Mouse (Mus musculus): Measurements from ENCODE around the gene Gm17720. TPM values are rescaled to one million over a fixed set of nuclear protein-coding genes. Genes with fewer than 3 reads are reported as not detected.
A peak's percentile ranks its signal among the peaks of the same experiment; 100 is the strongest.

The Gm17720 gene
- polyA plus RNA-seq, 2 experiments: not detected

GRCm38 (mm10) chr8:110134236-110134635 lies 31.7 kb upstream of the Gm17720 start:
- no peak for DNase-seq (ENCODE audit: low read depth in 3 of 3, low spot score in 3 of 3)
- Histone ChIP-seq H3K36me3 (replicated peaks; ENCODE audit: control insufficient read depth, insufficient read depth, low read depth) (no peaks in the 10 kb centered on the region), H3K4me3 (ENCODE audit: insufficient read depth in 1 of 2, low read depth in 2 of 2, low read length in 2 of 2) (no peak overlapping the region), H3K9me3 (ENCODE audit: control insufficient read depth, low read length) (no peaks in the 10 kb centered on the region), H3K4me2 (ENCODE audit: low read depth) (no peak overlapping the region), H3K9ac (replicated peaks) (no peak overlapping the region), H3K4me1 (replicated peaks; ENCODE audit: control insufficient read depth in 2 of 2, insufficient read depth in 2 of 2, low read length in 1 of 2) (no peaks in the 10 kb centered on the region), H3K27ac (no peak overlapping the region), H3K27me3 (ENCODE audit: control insufficient read depth, insufficient read depth, low read length) (no peaks in the 10 kb centered on the region)
- WGBS (ENCODE audit: insufficient replicate concordance): 75% methylated on average over 8 of the region's 8 CpGs
- TF ChIP-seq CTCF (IDR thresholded peaks at IDR 0.05; ENCODE audit: low read depth) (no peak), EP300 (IDR thresholded peaks at IDR 0.05; ENCODE audit: low read depth) (no peak)
- ATAC-seq (ENCODE audit: insufficient read depth): no peak

GRCm38 (mm10) chr8:110130537-110130936 lies 28.0 kb upstream of the Gm17720 start:
- Histone ChIP-seq H3K27me3 (ENCODE audit: control insufficient read depth, insufficient read depth, low read length) (no peaks in the 10 kb centered on the region), H3K4me2 (ENCODE audit: low read depth) (no peak overlapping the region), H3K9ac (replicated peaks) (no peak overlapping the region), H3K27ac (no peak overlapping the region), H3K4me3 (ENCODE audit: insufficient read depth in 1 of 2, low read depth in 2 of 2, low read length in 2 of 2) (no peak overlapping the region), H3K4me1 (replicated peaks; ENCODE audit: control insufficient read depth in 2 of 2, insufficient read depth in 2 of 2, low read length in 1 of 2) (no peaks in the 10 kb centered on the region), H3K36me3 (replicated peaks; ENCODE audit: control insufficient read depth, insufficient read depth, low read depth) (no peaks in the 10 kb centered on the region), H3K9me3 (ENCODE audit: control insufficient read depth, low read length) (no peaks in the 10 kb centered on the region)
- ATAC-seq (ENCODE audit: insufficient read depth): no peak
- TF ChIP-seq CTCF (IDR thresholded peaks at IDR 0.05; ENCODE audit: low read depth) (peak; percentile 81), EP300 (IDR thresholded peaks at IDR 0.05; ENCODE audit: low read depth) (no peak)
- 21% methylated on average over 13 of the region's 13 CpGs for WGBS (ENCODE audit: insufficient replicate concordance)
- DNase-seq (ENCODE audit: low read depth in 3 of 3, low spot score in 3 of 3): peak in 2 of 3 experiments; percentile 11 to 17

GRCm38 (mm10) chr8:110119715-110120114 lies 17.2 kb upstream of the Gm17720 start:
- Histone ChIP-seq H3K9ac (replicated peaks) (no peak overlapping the region), H3K9me3 (ENCODE audit: control insufficient read depth, low read length) (no peaks in the 10 kb centered on the region), H3K4me1 (replicated peaks; ENCODE audit: control insufficient read depth in 2 of 2, insufficient read depth in 2 of 2, low read length in 1 of 2) (no peaks in the 10 kb centered on the region), H3K4me3 (ENCODE audit: insufficient read depth in 1 of 2, low read depth in 2 of 2, low read length in 2 of 2) (no peak overlapping the region), H3K27me3 (ENCODE audit: control insufficient read depth, insufficient read depth, low read length) (no peaks in the 10 kb centered on the region), H3K36me3 (replicated peaks; ENCODE audit: control insufficient read depth, insufficient read depth, low read depth) (no peaks in the 10 kb centered on the region), H3K4me2 (ENCODE audit: low read depth) (no peak overlapping the region), H3K27ac (no peak overlapping the region)
- 37% methylated on average over 6 of the region's 6 CpGs for WGBS (ENCODE audit: insufficient replicate concordance)
- ATAC-seq (ENCODE audit: insufficient read depth) (no peak), DNase-seq (ENCODE audit: low read depth in 3 of 3, low spot score in 3 of 3) (no peak)
- TF ChIP-seq EP300 (IDR thresholded peaks at IDR 0.05; ENCODE audit: low read depth) (no peak), CTCF (IDR thresholded peaks at IDR 0.05; ENCODE audit: low read depth) (peak; percentile 43)

- Histone ChIP-seq H3K27ac (no peak overlapping the region), H3K4me2 (ENCODE audit: low read depth) (no peak overlapping the region), H3K36me3 (replicated peaks; ENCODE audit: control insufficient read depth, insufficient read depth, low read depth) (no peaks in the 10 kb centered on the region), H3K9ac (replicated peaks) (no peak overlapping the region), H3K27me3 (ENCODE audit: control insufficient read depth, insufficient read depth, low read length) (no peaks in the 10 kb centered on the region), H3K4me3 (ENCODE audit: insufficient read depth in 1 of 2, low read depth in 2 of 2, low read length in 2 of 2) (no peak overlapping the region), H3K4me1 (replicated peaks; ENCODE audit: control insufficient read depth in 2 of 2, insufficient read depth in 2 of 2, low read length in 1 of 2) (no peaks in the 10 kb centered on the region), H3K9me3 (ENCODE audit: control insufficient read depth, low read length) (no peaks in the 10 kb centered on the region)
- 71% methylated on average over 15 of the region's 15 CpGs for WGBS (ENCODE audit: insufficient replicate concordance)
- ATAC-seq (ENCODE audit: insufficient read depth) (no peak), DNase-seq (ENCODE audit: low read depth in 3 of 3, low spot score in 3 of 3) (no peak)
- TF ChIP-seq EP300 (IDR thresholded peaks at IDR 0.05; ENCODE audit: low read depth): no peak
- no peak for TF ChIP-seq CTCF (IDR thresholded peaks at IDR 0.05; ENCODE audit: low read depth)
Observed at GRCm38 (mm10) chr8:110101676-110102075, 877 bp downstream of the Gm17720 start.

GRCm38 (mm10) chr8:110100907-110101306 lies 1.6 kb downstream of the Gm17720 start, which contains the start of gene Gm21964:
Gene Gm21964 (plus strand): TSS chr8:110101207.
- Histone ChIP-seq H3K27ac (no peak within 1 kb of the TSS), H3K27me3 (ENCODE audit: control insufficient read depth, insufficient read depth, low read length) (no peaks in the 10 kb centered on the region), H3K9ac (replicated peaks) (no peak within 1 kb of the TSS), H3K4me2 (ENCODE audit: low read depth) (no peak within 1 kb of the TSS), H3K36me3 (replicated peaks; ENCODE audit: control insufficient read depth, insufficient read depth, low read depth) (no peaks in the 10 kb centered on the region), H3K4me1 (replicated peaks; ENCODE audit: control insufficient read depth in 2 of 2, insufficient read depth in 2 of 2, low read length in 1 of 2) (no peaks in the 10 kb centered on the region), H3K4me3 (ENCODE audit: insufficient read depth in 1 of 2, low read depth in 2 of 2, low read length in 2 of 2) (no peak within 1 kb of the TSS), H3K9me3 (ENCODE audit: control insufficient read depth, low read length) (no peaks in the 10 kb centered on the region)
- no peak for TF ChIP-seq CTCF (IDR thresholded peaks at IDR 0.05; ENCODE audit: low read depth)
- no peak for TF ChIP-seq EP300 (IDR thresholded peaks at IDR 0.05; ENCODE audit: low read depth)
- ATAC-seq (ENCODE audit: insufficient read depth) (no peak), DNase-seq (ENCODE audit: low read depth in 3 of 3, low spot score in 3 of 3) (no peak)
- 71% methylated on average over 12 of the region's 12 CpGs for WGBS (ENCODE audit: insufficient replicate concordance)
